Mouse (Mus musculus) heart, embryonic 14.5 days (tissue): ENCODE measurements at regions not wholly inside any gene's neighbourhood (a gene's known extent, or its start where the extent isn't known, plus 50 kb on each side); places are given as distances from the start of the nearest gene placed in this dataset.

Source experiments
- ATAC-seq: fragments of 200-750 bp; cut with Nextera tagmentation; 2 replicates; pipeline ENCODE4 v1.8.0; 2017; ENCODE audit warnings: low read depth, moderate TSS enrichment; ENCODE audit not compliant: insufficient number of reproducible peaks, insufficient read depth, low FRiP score
- H3K27ac ChIP-seq, 2 experiments: fragments of 200-500 bp in 1 of 2; fragments of 300-500 bp in 1 of 2; sonication (generic) in 1 of 2; replicated peaks in 1 of 2; 2 replicates each; pipeline ENCODE4 v1.5.1; 2012 to 2014; ENCODE audit warnings: low read depth in 2 of 2, low read length in 2 of 2, control low read depth in 1 of 2, mild to moderate bottlenecking in 1 of 2, mixed read lengths in 1 of 2; ENCODE audit not compliant: control insufficient read depth in 1 of 2, insufficient read depth in 1 of 2
- H3K27me3 ChIP-seq: fragments of 300-500 bp; sonication (generic); 2 replicates; pipeline ENCODE4 v1.6.1; 2014; ENCODE audit warnings: mild to moderate bottlenecking, low read length, control low read depth; ENCODE audit not compliant: control insufficient read depth, insufficient read depth
- H3K36me3 ChIP-seq: fragments of 300-500 bp; sonication (generic); 2 replicates; pipeline ENCODE4 v1.6.1; 2014; ENCODE audit warnings: mild to moderate bottlenecking, control low read depth, low read length, mixed read lengths; ENCODE audit not compliant: control insufficient read depth, insufficient read depth
- H3K4me1 ChIP-seq, 2 experiments: fragments of 200-500 bp in 1 of 2; fragments of 300-500 bp in 1 of 2; sonication (generic) in 1 of 2; 2 replicates each; pipeline ENCODE4 v1.6.1; 2012 to 2014; ENCODE audit warnings: low read length in 2 of 2, control low read depth in 1 of 2, mixed read lengths in 1 of 2; ENCODE audit not compliant: control insufficient read depth in 2 of 2, insufficient read depth in 2 of 2
- H3K4me2 ChIP-seq: fragments of 300-500 bp; sonication (generic); 2 replicates; pipeline ENCODE4 v1.6.1; 2014; ENCODE audit warnings: mild to moderate bottlenecking, low read length
- H3K4me3 ChIP-seq, 2 experiments: fragments of 200-500 bp in 1 of 2; fragments of 300-500 bp in 1 of 2; sonication (generic) in 1 of 2; 2 replicates each; pipeline ENCODE4 v1.5.1; 2012 to 2014; ENCODE audit warnings: low read length in 2 of 2, mild to moderate bottlenecking in 2 of 2, control low read depth in 1 of 2, low read depth in 1 of 2, moderate library complexity in 1 of 2; ENCODE audit not compliant: control insufficient read depth in 1 of 2, insufficient read depth in 1 of 2
- H3K9ac ChIP-seq: fragments of 300-500 bp; sonication (generic); 2 replicates; pipeline ENCODE4 v1.6.1; 2014; ENCODE audit warnings: mild to moderate bottlenecking, low read length
- H3K9me3 ChIP-seq: fragments of 300-500 bp; sonication (generic); 2 replicates; pipeline ENCODE4 v1.6.1; 2016; ENCODE audit warnings: low read length, control low read depth; ENCODE audit not compliant: control insufficient read depth
- WGBS: fragments of 180-500 bp; shearing (Covaris S2); extraction: QIAGEN DNeasy Blood & Tissue Kit; methylation state at CpG from one replicate; pipeline ENCODE4 v1.1.7; 2014; 5-methylcytosine and 5-hydroxymethylcytosine counted together

- Histone ChIP-seq H3K4me1 (no peaks in the 10 kb centered on the region), H3K27me3 (no peaks in the 10 kb centered on the region), H3K36me3 (no peaks in the 10 kb centered on the region), H3K27ac (no peak overlapping the region), H3K4me3 (no peak overlapping the region), H3K9ac (no peak overlapping the region), H3K4me2 (no peak overlapping the region), H3K9me3 (no peaks in the 10 kb centered on the region)
- no peak for ATAC-seq
- 82% methylated on average over 11 of the region's 11 CpGs for WGBS
These were observed 232.8 kb upstream of the Tcf21 start for GRCm38 (mm10) chr10:23052480-23053378.

GRCm38 (mm10) chr10:23044466-23044865 lies 224.5 kb upstream of the Tcf21 start:
- Histone ChIP-seq H3K27me3 (no peaks in the 10 kb centered on the region), H3K9me3 (no peaks in the 10 kb centered on the region), H3K4me1 (0 out of 4 replicates have a peak, but pooled peaks cover 0 to 4% of the 10 kb centered on the region in 2 experiments), H3K9ac (no peak overlapping the region), H3K36me3 (no peaks in the 10 kb centered on the region), H3K27ac (no peak overlapping the region), H3K4me2 (no peak overlapping the region), H3K4me3 (no peak overlapping the region)
- no peak for ATAC-seq
- 62% methylated on average over 3 of the region's 3 CpGs for WGBS

GRCm38 (mm10) chr10:23031491-23032126 lies 211.6 kb upstream of the Tcf21 start:
- no peak overlapping the region for H3K9ac ChIP-seq
- no peaks in the 10 kb centered on the region for H3K36me3 ChIP-seq
- H3K4me2 ChIP-seq = no peak overlapping the region
- no peak overlapping the region for H3K4me3 ChIP-seq
- H3K9me3 ChIP-seq = no peaks in the 10 kb centered on the region
- H3K4me1 ChIP-seq = no peaks in the 10 kb centered on the region
- H3K27ac ChIP-seq = no peak overlapping the region
- 71% methylated on average over 4 of the region's 4 CpGs for WGBS
- H3K27me3 ChIP-seq = no peaks in the 10 kb centered on the region
- no peak for ATAC-seq

- no peak for ATAC-seq
- no peaks in the 10 kb centered on the region for H3K27me3 ChIP-seq
- no peaks in the 10 kb centered on the region for H3K36me3 ChIP-seq
- 85% methylated on average over 4 of the region's 4 CpGs for WGBS
- no peak overlapping the region for H3K4me2 ChIP-seq
- H3K9me3 ChIP-seq = no peaks in the 10 kb centered on the region
- no peak overlapping the region for H3K27ac ChIP-seq
- no peak overlapping the region for H3K9ac ChIP-seq
- no peaks in the 10 kb centered on the region for H3K4me1 ChIP-seq
- H3K4me3 ChIP-seq = no peak overlapping the region
These were observed 208.0 kb upstream of the Tcf21 start for GRCm38 (mm10) chr10:23027961-23028360.

GRCm38 (mm10) chr10:23017151-23017678 lies 197.2 kb upstream of the Tcf21 start:
- Histone ChIP-seq H3K27ac (no peak overlapping the region), H3K4me1 (no peaks in the 10 kb centered on the region)
- ATAC-seq = no peak

GRCm38 (mm10) chr10:23015935-23016694 lies 196.1 kb upstream of the Tcf21 start:
- Histone ChIP-seq H3K4me2 (no peak overlapping the region), H3K4me1 (no peaks in the 10 kb centered on the region), H3K4me3 (no peak overlapping the region), H3K27me3 (no peaks in the 10 kb centered on the region), H3K9ac (no peak overlapping the region), H3K27ac (no peak overlapping the region), H3K9me3 (no peaks in the 10 kb centered on the region), H3K36me3 (no peaks in the 10 kb centered on the region)
- 42% methylated on average over 3 of the region's 3 CpGs for WGBS
- no peak for ATAC-seq

More at GRCm38 (mm10) chr10:23017151-23017678, 197.2 kb upstream of the Tcf21 start:
- H3K4me2 ChIP-seq = no peak overlapping the region
- whole genome bisulfite sequencing = 58% methylated on average over 4 of the region's 4 CpGs
- H3K27me3 ChIP-seq = no peaks in the 10 kb centered on the region
- no peaks in the 10 kb centered on the region for H3K36me3 ChIP-seq
- no peaks in the 10 kb centered on the region for H3K9me3 ChIP-seq
- H3K4me3 ChIP-seq = no peak overlapping the region
- H3K9ac ChIP-seq = no peak overlapping the region

- no peak for ATAC-seq
- H3K27ac ChIP-seq = no peak overlapping the region
These were observed 190.7 kb upstream of the Tcf21 start for GRCm38 (mm10) chr10:23010715-23011114.

More at GRCm38 (mm10) chr10:23010715-23011114, 190.7 kb upstream of the Tcf21 start:
- Histone ChIP-seq H3K4me3 (no peak overlapping the region), H3K9me3 (no peaks in the 10 kb centered on the region), H3K4me1 (no peaks in the 10 kb centered on the region), H3K9ac (no peak overlapping the region), H3K4me2 (no peak overlapping the region), H3K27me3 (no peaks in the 10 kb centered on the region), H3K36me3 (no peaks in the 10 kb centered on the region)
- WGBS = 80% methylated on average over 4 of the region's 4 CpGs
